Mouse (Mus musculus): ENCODE measurements around the gene Shbg. TPM values are rescaled to one million over a fixed set of nuclear protein-coding genes. Genes with fewer than 3 reads are reported as not detected.

Shbg gene
- polyA plus RNA-seq, 1 experiment from 2014 or later: 33.4 TPM

GRCm38 (mm10) chr11:69608525-69608924, 9.2 kb downstream of the Shbg start:
- no peak overlapping the region for H3K4me3 ChIP-seq (replicated peaks)
- no peaks in the 10 kb centered on the region for H3K27me3 ChIP-seq
- peak overlapping the region; percentile 89 for H3K27ac ChIP-seq
- DNase-seq (no peak), ATAC-seq (ENCODE audit: low read depth) (peak; percentile 30)
- H3K4me1 ChIP-seq (replicated peaks): peaks cover 83% of the 10 kb centered on the region
- H3K9me3 ChIP-seq (replicated peaks): no peaks in the 10 kb centered on the region
- H3K4me2 ChIP-seq: peak overlapping the region; percentile 33
- WGBS (ENCODE audit: insufficient replicate concordance): 50% methylated on average over 3 of the region's 3 CpGs
- H3K36me3 ChIP-seq: no peaks in the 10 kb centered on the region; the same call in 1 of the 2 replicates
- peak overlapping the region; percentile 47 for H3K9ac ChIP-seq

- Histone ChIP-seq H3K27me3 (no peaks in the 10 kb centered on the region), H3K9ac (peak overlapping the region; percentile 96; the same call in 1 of the 2 replicates), H3K27ac (peak overlapping the region; percentile 89), H3K4me1 (replicated peaks) (peaks cover 86% of the 10 kb centered on the region), H3K4me3 (replicated peaks) (no peak overlapping the region), H3K9me3 (replicated peaks) (no peaks in the 10 kb centered on the region), H3K4me2 (peak overlapping the region; percentile 100), H3K36me3 (peaks cover 14% of the 10 kb centered on the region)
- 69% methylated on average over 2 of the region's 2 CpGs for WGBS (ENCODE audit: insufficient replicate concordance)
- DNase-seq: no peak
- no peak for ATAC-seq (ENCODE audit: low read depth)
Observed at GRCm38 (mm10) chr11:69606832-69607231, 10.9 kb downstream of the Shbg start.

- H3K4me2 ChIP-seq: peak overlapping the region; percentile 100
- H3K27ac ChIP-seq: peak overlapping the region; percentile 89
- 50% methylated on average over 2 of the region's 2 CpGs for WGBS (ENCODE audit: insufficient replicate concordance)
- ATAC-seq (ENCODE audit: low read depth): no peak
- H3K9ac ChIP-seq: peak overlapping the region; percentile 96
- no peak for DNase-seq
- no peaks in the 10 kb centered on the region for H3K9me3 ChIP-seq (replicated peaks)
- H3K36me3 ChIP-seq: peaks cover 18% of the 10 kb centered on the region
- H3K4me3 ChIP-seq (replicated peaks): peak overlapping the region; percentile 85
- no peaks in the 10 kb centered on the region for H3K27me3 ChIP-seq
- peaks cover 90% of the 10 kb centered on the region for H3K4me1 ChIP-seq (replicated peaks)
Observed at GRCm38 (mm10) chr11:69606491-69606795, 11.3 kb downstream of the Shbg start.

GRCm38 (mm10) chr11:69605726-69606490, 11.8 kb downstream of the Shbg start, which contains the start of gene Atp1b2:
Gene Atp1b2 (minus strand): TSS chr11:69605942.
- H3K9me3 ChIP-seq (replicated peaks): no peaks in the 10 kb centered on the region
- peak within 1 kb of the TSS; percentile 100 for H3K4me2 ChIP-seq
- H3K4me1 ChIP-seq (replicated peaks): peaks cover 94% of the 10 kb centered on the region
- H3K36me3 ChIP-seq: peaks cover 24% of the 10 kb centered on the region
- H3K4me3 ChIP-seq (replicated peaks): peak within 1 kb of the TSS; percentile 85
- peak; percentile 89 for DNase-seq
- H3K27me3 ChIP-seq: no peaks in the 10 kb centered on the region
- 3% methylated on average over 32 of the region's 32 CpGs for WGBS (ENCODE audit: insufficient replicate concordance)
- H3K9ac ChIP-seq: peak within 1 kb of the TSS; percentile 96
- ATAC-seq (ENCODE audit: low read depth): peak; percentile 89
- H3K27ac ChIP-seq: peak within 1 kb of the TSS; percentile 94

GRCm38 (mm10) chr11:69604795-69605664, 12.7 kb downstream of the Shbg start:
- Histone ChIP-seq H3K27ac (peak overlapping the region; percentile 94), H3K9me3 (replicated peaks) (no peaks in the 10 kb centered on the region), H3K9ac (peak overlapping the region; percentile 96), H3K36me3 (peaks cover 29% of the 10 kb centered on the region), H3K4me2 (peak overlapping the region; percentile 100), H3K4me3 (replicated peaks) (peak overlapping the region; percentile 85), H3K27me3 (no peaks in the 10 kb centered on the region), H3K4me1 (replicated peaks) (peaks cover 94% of the 10 kb centered on the region)
- ATAC-seq (ENCODE audit: low read depth): peak; percentile 21
- DNase-seq: no peak
- WGBS (ENCODE audit: insufficient replicate concordance): under 1% methylated on average over 70 of the region's 73 CpGs

- 63% methylated on average over 3 of the region's 3 CpGs for WGBS (ENCODE audit: insufficient replicate concordance)
- Histone ChIP-seq H3K27ac (peak overlapping the region; percentile 94), H3K27me3 (no peaks in the 10 kb centered on the region), H3K4me3 (replicated peaks) (peak overlapping the region; percentile 85), H3K9me3 (replicated peaks) (no peaks in the 10 kb centered on the region), H3K4me2 (peak overlapping the region; percentile 100), H3K9ac (peak overlapping the region; percentile 96), H3K4me1 (replicated peaks) (peaks cover 94% of the 10 kb centered on the region), H3K36me3 (peaks cover 29% of the 10 kb centered on the region)
- ATAC-seq (ENCODE audit: low read depth): no peak
- DNase-seq: no peak
Observed at GRCm38 (mm10) chr11:69604347-69604746, 13.4 kb downstream of the Shbg start.

- 71% methylated on average over 8 of the region's 8 CpGs for WGBS (ENCODE audit: insufficient replicate concordance)
Observed at GRCm38 (mm10) chr11:69603516-69603915, 14.2 kb downstream of the Shbg start.

GRCm38 (mm10) chr11:69601768-69602167, 15.9 kb downstream of the Shbg start:
- no peaks in the 10 kb centered on the region for H3K27me3 ChIP-seq
- no peak overlapping the region for H3K4me3 ChIP-seq (replicated peaks)
- peaks cover 29% of the 10 kb centered on the region for H3K36me3 ChIP-seq
- peak overlapping the region; percentile 94 for H3K27ac ChIP-seq
- H3K9ac ChIP-seq: peak overlapping the region; percentile 96; the same call in 1 of the 2 replicates
- no peaks in the 10 kb centered on the region for H3K9me3 ChIP-seq (replicated peaks)
- peaks cover 79% of the 10 kb centered on the region for H3K4me1 ChIP-seq (replicated peaks)
- ATAC-seq (ENCODE audit: low read depth) (no peak), DNase-seq (no peak)
- 31% methylated on average over 3 of the region's 3 CpGs for WGBS (ENCODE audit: insufficient replicate concordance)
- H3K4me2 ChIP-seq: peak overlapping the region; percentile 64

More at GRCm38 (mm10) chr11:69603516-69603915, 14.2 kb downstream of the Shbg start:
- Histone ChIP-seq H3K27ac (peak overlapping the region; percentile 94), H3K4me2 (peak overlapping the region; percentile 100), H3K4me1 (replicated peaks) (peaks cover 95% of the 10 kb centered on the region), H3K9ac (peak overlapping the region; percentile 96), H3K36me3 (peaks cover 29% of the 10 kb centered on the region), H3K9me3 (replicated peaks) (no peaks in the 10 kb centered on the region), H3K27me3 (no peaks in the 10 kb centered on the region), H3K4me3 (replicated peaks) (peak overlapping the region; percentile 85)
- ATAC-seq (ENCODE audit: low read depth) (no peak), DNase-seq (no peak)

- H3K9ac ChIP-seq: peak overlapping the region; percentile 96
- DNase-seq: peak; percentile 51
Observed at GRCm38 (mm10) chr11:69600098-69600497, 17.6 kb downstream of the Shbg start.

GRCm38 (mm10) chr11:69599436-69599835, 18.3 kb downstream of the Shbg start:
- Histone ChIP-seq H3K36me3 (peaks cover 37% of the 10 kb centered on the region), H3K4me3 (replicated peaks) (peak overlapping the region; percentile 39), H3K4me1 (replicated peaks) (peaks cover 60% of the 10 kb centered on the region), H3K27ac (peak overlapping the region; percentile 94), H3K4me2 (peak overlapping the region; percentile 64), H3K9ac (peak overlapping the region; percentile 96), H3K27me3 (no peaks in the 10 kb centered on the region), H3K9me3 (replicated peaks) (no peaks in the 10 kb centered on the region)
- DNase-seq (peak; percentile 53), ATAC-seq (ENCODE audit: low read depth) (peak; percentile 81)
- 8% methylated on average over 9 of the region's 9 CpGs for WGBS (ENCODE audit: insufficient replicate concordance)

More at GRCm38 (mm10) chr11:69600098-69600497, 17.6 kb downstream of the Shbg start:
- peak overlapping the region; percentile 64 for H3K4me2 ChIP-seq
- 24% methylated on average over 6 of the region's 6 CpGs for WGBS (ENCODE audit: insufficient replicate concordance)
- no peaks in the 10 kb centered on the region for H3K27me3 ChIP-seq
- H3K4me3 ChIP-seq (replicated peaks): peak overlapping the region; percentile 39
- H3K36me3 ChIP-seq: peaks cover 37% of the 10 kb centered on the region
- H3K9me3 ChIP-seq (replicated peaks): no peaks in the 10 kb centered on the region
- peak overlapping the region; percentile 94 for H3K27ac ChIP-seq
- peaks cover 67% of the 10 kb centered on the region for H3K4me1 ChIP-seq (replicated peaks)
- ATAC-seq (ENCODE audit: low read depth): peak; percentile 20; the same call in 1 of the 2 replicates

GRCm38 (mm10) chr11:69594853-69595252, 22.9 kb downstream of the Shbg start:
- ATAC-seq (ENCODE audit: low read depth) (no peak), DNase-seq (no peak)
- Histone ChIP-seq H3K4me1 (replicated peaks) (peaks cover 51% of the 10 kb centered on the region), H3K36me3 (peaks cover 39% of the 10 kb centered on the region), H3K27me3 (no peaks in the 10 kb centered on the region), H3K9me3 (replicated peaks) (no peaks in the 10 kb centered on the region), H3K9ac (no peak overlapping the region), H3K27ac (peak overlapping the region; percentile 50; the same call in 1 of the 2 replicates), H3K4me2 (no peak overlapping the region), H3K4me3 (replicated peaks) (no peak overlapping the region)
- 93% methylated on average over 6 of the region's 6 CpGs for WGBS (ENCODE audit: insufficient replicate concordance)
